Mouse (Mus musculus) bone marrow macrophage, adult 2 months (primary cell): ENCODE data around the gene Pdzrn3.

Source experiments
- CTCF ChIP-seq: IDR thresholded peaks from 2 replicates; pipeline ENCODE4 v1.5.1; 2012; ENCODE audit warnings: low read depth, mild to moderate bottlenecking, low read length, moderate library complexity
- POLR2A ChIP-seq: IDR thresholded peaks from 2 replicates; pipeline ENCODE4 v1.6.1; 2012; ENCODE audit warnings: mild to moderate bottlenecking, low read depth, low read length, borderline replicate concordance

GRCm38 (mm10) chr6:101327196-101327595 is 50.5 kb downstream of the Pdzrn3 start:
- TF ChIP-seq CTCF (no peak), POLR2A (no peak)
